Comparison of ENCODE assay signal across 11 mouse cellular contexts in the genomic region with DNA sequence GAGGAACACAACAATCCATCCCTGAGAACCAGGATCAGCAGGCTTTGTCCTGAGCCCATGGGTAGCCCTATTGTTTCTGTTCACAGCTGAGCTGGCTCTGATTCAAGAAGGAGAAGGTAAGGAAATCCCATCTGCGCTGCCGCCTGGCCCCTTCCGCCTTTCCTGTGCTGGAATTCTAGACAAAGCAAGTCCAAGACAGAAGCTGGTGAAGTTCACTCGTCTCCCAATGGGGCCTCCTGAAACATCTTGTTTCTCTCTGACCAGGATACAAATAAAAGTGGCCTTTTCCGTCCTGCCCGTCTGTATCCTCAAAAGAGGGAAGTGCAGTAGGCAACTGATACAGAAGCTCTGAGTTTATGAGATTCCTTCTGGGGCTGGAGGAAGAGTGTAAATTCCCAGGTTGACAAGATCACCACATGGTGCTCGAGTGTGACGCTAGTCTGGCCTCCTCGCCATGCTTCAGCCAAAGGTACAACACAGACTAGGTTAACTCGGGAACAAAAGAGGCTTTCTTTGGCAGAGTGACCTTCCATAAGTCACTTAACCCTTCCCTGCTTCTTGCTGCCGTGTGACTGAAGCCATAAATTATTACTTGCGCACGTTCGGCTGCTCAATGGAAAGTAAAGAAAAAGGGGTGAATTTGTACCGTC.
DNase-seq lines count a peak whose midpoint lies in the region; ATAC-seq and TF ChIP-seq lines count a peak whose summit lies in the region.
"Had no signal": no experiment of that assay in that cellular context is flagged by ENCODE, and none has a peak within 500 bp of the region (broad histone marks: within the 10 kb centered on the region; RNA-seq: fewer than 3 reads in every experiment).

No protein-coding gene starts in this region.

- DNase-seq in gastrocnemius, adult 2 months, result peak; percentile 17
- no peak for DNase-seq in gastrocnemius, postnatal 14 days
- peak; percentile 5 for DNase-seq in embryo, embryonic 9.5 days (ENCODE audit: extremely low spot score)
- DNase-seq in heart, postnatal 10 days, result peak; percentile 27
- DNase-seq in limb, embryonic 11.5 days (ENCODE audit: low spot score), result peak; percentile 29
- no peak for DNase-seq in gastrocnemius, postnatal 25 days
- no peak for DNase-seq in spleen, postnatal 36 days (ENCODE audit: low spot score in 2 of 2)
- DNase-seq in cerebellum, adult 11-12 months, result no peak
- DNase-seq: cerebellum, adult 18-20 months; right cerebral cortex, postnatal 14 days had no signal

- peak overlapping the region; percentile 40; the same call in 1 of the 2 replicates for H3K27ac ChIP-seq in gastrocnemius, adult 2 months
- H3K27ac ChIP-seq in limb, embryonic 11.5 days (replicated peaks; ENCODE audit: low read depth, low read length), result peak overlapping the region; percentile 24
- H3K27ac ChIP-seq: midbrain, embryonic 12.5 days had no signal

- no peaks in the 10 kb centered on the region for H3K36me3 ChIP-seq in limb, embryonic 11.5 days (ENCODE audit: control insufficient read depth, insufficient read depth, low read length)
- H3K36me3 ChIP-seq: midbrain, embryonic 12.5 days had no signal

- H3K27me3 ChIP-seq in limb, embryonic 11.5 days (ENCODE audit: control insufficient read depth, insufficient read depth, low read length), result no peaks in the 10 kb centered on the region
- H3K27me3 ChIP-seq: midbrain, embryonic 12.5 days had no signal

- no peaks in the 10 kb centered on the region for H3K9me3 ChIP-seq in limb, embryonic 11.5 days (ENCODE audit: control insufficient read depth, low read length)
- H3K9me3 ChIP-seq: midbrain, embryonic 12.5 days had no signal

- intact Hi-C loops in gastrocnemius, adult 2 months (cut with DNase I), result loop anchor here (10.0 kb wide), 1 partner anchor 112 kb away; no protein-coding TSS in a partner anchor
- intact Hi-C loops in gastrocnemius, postnatal 14 days (cut with DNase I; ENCODE audit: low total_unique reads), result no loop called here
- intact Hi-C loops in heart, postnatal 10 days (cut with DNase I), result loop anchor here (5.0 kb wide), 1 partner anchor 46 kb away; no protein-coding TSS in a partner anchor

- TF ChIP-seq CTCF in gastrocnemius, adult 2 months (IDR thresholded peaks at IDR 0.05), result no peak

- H3K9ac ChIP-seq in limb, embryonic 11.5 days (ENCODE audit: low read length), result no peak overlapping the region
- H3K9ac ChIP-seq: midbrain, embryonic 12.5 days had no signal

- ATAC-seq in limb, embryonic 11.5 days (ENCODE audit: insufficient number of reproducible peaks, low FRiP score, low TSS enrichment, low read depth), result no peak

- WGBS in limb, embryonic 11.5 days, result 53% methylated on average over 15 of the region's 15 CpGs

- peaks cover 5% of the 10 kb centered on the region; the same call in 1 of the 2 replicates for H3K4me1 ChIP-seq in limb, embryonic 11.5 days (ENCODE audit: control insufficient read depth, insufficient read depth, low read length)
- H3K4me1 ChIP-seq: midbrain, embryonic 12.5 days had no signal

- H3K4me3 ChIP-seq in gastrocnemius, adult 2 months, result no peak overlapping the region; the same call in 1 of the 2 replicates
- H3K4me3 ChIP-seq in limb, embryonic 11.5 days (ENCODE audit: low read depth, low read length), result no peak overlapping the region
- H3K4me3 ChIP-seq: midbrain, embryonic 12.5 days had no signal

- no peak overlapping the region for H3K4me2 ChIP-seq in limb, embryonic 11.5 days (ENCODE audit: low read depth, severe bottlenecking)
- H3K4me2 ChIP-seq: midbrain, embryonic 12.5 days had no signal

Comparison
In these comparisons a context has a peak if more than half of its experiments do, and no peak if none do; other contexts are left out.
1. DNase-seq: peak in gastrocnemius, adult 2 months (single experiment), embryo, embryonic 9.5 days (single experiment), heart, postnatal 10 days (2 of 2) and limb, embryonic 11.5 days (single experiment); none in gastrocnemius, postnatal 14 days (single experiment), gastrocnemius, postnatal 25 days (single experiment), spleen, postnatal 36 days (0 of 2) and cerebellum, adult 11-12 months (single experiment).